Mouse (Mus musculus) adrenal gland, postnatal 25 days (tissue): ENCODE measurements around the gene Hsf4. TPM values are rescaled to one million over a fixed set of nuclear protein-coding genes. Genes with fewer than 3 reads are reported as not detected.
"Not testable (repeated sequence)": the region's sequence is repeated elsewhere in the genome, so short reads cannot be mapped to it uniquely, and the experiment has no call there.

Experiments used
- DNase-seq: peaks from one replicate; pipeline ENCODE4 v3.0.0; 2021; ENCODE audit warnings: mixed read lengths
- long read RNA-seq: library from polyadenylated mRNA; stranded (forward); transcript quantifications from one replicate; pipeline ENCODE4 v2.0.0, GENCODE M21; 2021
- total RNA-seq: library from RNA; stranded (reverse); gene quantifications from 2 replicates; pipeline ENCODE4 v1.2.3, GENCODE M21; 2021

The Hsf4 gene
- 0.70 and 1.1 TPM in 2 replicates for total RNA-seq
- long read RNA-seq, partial matches to known transcripts, result 0 of 4 reads
- long read RNA-seq, other reads (novel, unspliced or antisense), result 3 of 4 reads

- DNase-seq, result peak; percentile 76
Measured at GRCm38 (mm10) chr8:105269461-105269947, at the start of gene Hsf4. TSS of gene Hsf4 (plus strand) at chr8:105269801.

DNA sequence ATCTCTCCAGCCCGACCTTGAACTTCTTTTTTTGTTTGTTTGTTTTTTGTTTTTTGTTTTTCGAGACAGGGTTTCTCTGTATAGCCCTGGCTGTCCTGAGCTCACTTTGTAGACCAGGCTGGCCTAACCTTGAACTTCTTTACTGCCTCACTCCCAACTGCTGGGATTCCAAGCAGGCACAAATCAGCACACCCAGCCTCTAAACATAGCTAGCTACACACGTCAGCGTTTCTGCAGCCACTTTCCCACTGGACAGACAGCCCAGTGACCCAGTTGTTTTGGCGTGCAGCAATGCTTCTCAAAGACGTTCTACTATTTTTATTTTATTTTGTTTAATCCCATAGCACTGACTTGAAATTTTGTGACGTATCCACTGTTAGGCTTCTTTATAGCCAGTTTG, 45.8 kb upstream of the Hsf4 start:
- peak; percentile 5 for DNase-seq

GRCm38 (mm10) chr8:105224413-105225271, 45.0 kb upstream of the Hsf4 start, which contains the start of gene D230025D16Rik:
TSS of gene D230025D16Rik (plus strand) at chr8:105225145.
- peak; percentile 97 for DNase-seq

DNA sequence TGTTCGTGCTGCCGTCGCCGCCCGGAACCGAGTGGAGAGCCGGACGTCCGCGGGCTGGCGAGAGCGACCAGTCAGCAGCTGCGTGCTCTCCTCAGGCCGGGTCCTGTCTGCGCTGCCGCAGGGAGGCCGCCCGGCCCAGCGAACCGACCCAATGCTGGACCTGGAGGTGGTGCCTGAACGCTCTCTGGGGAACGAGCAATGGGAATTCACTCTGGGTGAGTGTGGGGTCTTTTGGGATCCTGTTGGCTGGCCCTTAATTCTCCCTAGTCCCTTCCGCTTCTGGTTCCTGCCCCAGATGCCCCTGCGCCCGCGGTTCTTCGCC, 44.4 kb upstream of the Hsf4 start:
- DNase-seq, result no peak

GRCm38 (mm10) chr8:105225917-105226316, 43.7 kb upstream of the Hsf4 start:
- DNase-seq, result no peak

- DNase-seq, result no peak
Measured at GRCm38 (mm10) chr8:105231503-105232320, 37.9 kb upstream of the Hsf4 start.

DNA sequence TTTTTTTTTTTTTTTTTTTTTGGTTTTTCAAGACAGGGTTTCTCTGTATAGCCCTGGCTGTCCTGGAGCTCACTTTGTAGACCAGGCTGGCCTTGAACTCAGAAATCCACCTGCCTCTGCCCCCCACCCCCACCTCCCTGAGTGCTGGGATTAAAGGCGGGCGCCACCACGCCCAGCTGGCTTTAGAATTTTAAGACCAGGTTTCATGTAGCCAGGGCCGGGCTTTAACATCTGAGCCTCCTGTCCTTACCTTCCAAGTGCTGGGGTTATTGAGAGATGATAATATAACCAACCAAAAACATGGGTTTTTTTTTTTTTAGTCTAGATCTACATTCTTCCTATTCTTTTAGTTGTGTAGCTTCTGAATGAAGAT, 37.3 kb upstream of the Hsf4 start:
- not testable (repeated sequence) for DNase-seq

- no peak for DNase-seq
Measured at GRCm38 (mm10) chr8:105233126-105233935, 36.3 kb upstream of the Hsf4 start.

DNA sequence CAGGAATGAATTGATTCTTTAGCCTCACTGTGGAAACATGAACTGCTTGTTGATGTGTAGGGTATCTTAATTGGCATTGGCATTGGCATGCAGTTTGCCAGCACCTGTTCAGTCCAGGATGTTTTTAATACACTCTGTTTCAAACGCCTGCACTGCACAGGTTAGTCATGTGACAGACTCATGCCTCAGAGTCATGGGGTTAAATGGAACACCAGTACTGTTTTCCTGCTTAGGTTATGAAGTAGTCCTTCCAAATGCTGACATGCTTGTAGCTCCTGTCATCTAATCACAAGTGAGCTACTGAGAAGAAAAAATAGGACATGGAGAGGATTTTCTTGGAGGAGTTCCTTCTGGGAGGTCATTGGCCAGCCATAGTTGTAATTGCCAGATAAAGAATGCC, 34.4 kb upstream of the Hsf4 start:
- no peak for DNase-seq

GRCm38 (mm10) chr8:105237442-105238142, 32.0 kb upstream of the Hsf4 start:
- DNase-seq, result no peak

DNA sequence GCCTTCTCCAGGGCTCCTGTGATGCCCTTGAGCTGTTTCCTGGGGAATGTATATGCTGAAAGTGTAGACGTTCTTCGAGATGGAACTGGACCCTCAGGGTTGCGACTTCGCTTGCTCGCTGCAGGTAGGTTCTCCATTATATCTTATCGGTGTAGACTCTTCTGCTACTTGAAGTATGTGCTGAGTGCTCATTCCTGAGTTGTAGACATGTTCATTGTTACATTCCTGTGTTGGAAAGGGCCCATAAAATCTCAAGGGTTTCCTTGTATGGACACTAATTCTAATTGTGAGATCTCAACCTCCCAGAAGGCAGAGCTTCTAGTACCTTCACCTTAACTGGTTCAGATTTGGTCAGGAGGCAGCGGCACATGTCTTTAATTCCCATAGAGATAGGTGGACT, 28.6 kb upstream of the Hsf4 start:
- no peak for DNase-seq

DNA sequence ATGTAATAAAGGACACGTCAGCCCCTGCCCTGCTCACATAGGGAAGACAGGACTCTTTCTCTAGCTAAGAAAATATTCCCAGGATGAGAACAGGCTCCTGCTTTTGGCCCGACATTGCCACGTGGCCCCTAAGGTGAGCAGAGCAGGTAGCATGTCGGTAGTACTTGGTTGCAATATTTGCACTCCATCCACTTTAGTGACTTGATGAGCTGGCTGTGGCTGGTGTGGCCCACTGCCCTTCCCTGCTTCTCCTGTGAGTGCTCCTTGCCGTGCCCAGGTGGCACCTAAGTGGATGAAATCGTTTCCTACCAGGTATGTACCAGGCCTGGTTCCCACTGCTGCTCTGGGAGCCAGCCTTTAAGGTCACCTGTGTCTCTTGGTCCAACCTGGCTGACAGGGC, 17.6 kb upstream of the Hsf4 start:
- no peak for DNase-seq

DNA sequence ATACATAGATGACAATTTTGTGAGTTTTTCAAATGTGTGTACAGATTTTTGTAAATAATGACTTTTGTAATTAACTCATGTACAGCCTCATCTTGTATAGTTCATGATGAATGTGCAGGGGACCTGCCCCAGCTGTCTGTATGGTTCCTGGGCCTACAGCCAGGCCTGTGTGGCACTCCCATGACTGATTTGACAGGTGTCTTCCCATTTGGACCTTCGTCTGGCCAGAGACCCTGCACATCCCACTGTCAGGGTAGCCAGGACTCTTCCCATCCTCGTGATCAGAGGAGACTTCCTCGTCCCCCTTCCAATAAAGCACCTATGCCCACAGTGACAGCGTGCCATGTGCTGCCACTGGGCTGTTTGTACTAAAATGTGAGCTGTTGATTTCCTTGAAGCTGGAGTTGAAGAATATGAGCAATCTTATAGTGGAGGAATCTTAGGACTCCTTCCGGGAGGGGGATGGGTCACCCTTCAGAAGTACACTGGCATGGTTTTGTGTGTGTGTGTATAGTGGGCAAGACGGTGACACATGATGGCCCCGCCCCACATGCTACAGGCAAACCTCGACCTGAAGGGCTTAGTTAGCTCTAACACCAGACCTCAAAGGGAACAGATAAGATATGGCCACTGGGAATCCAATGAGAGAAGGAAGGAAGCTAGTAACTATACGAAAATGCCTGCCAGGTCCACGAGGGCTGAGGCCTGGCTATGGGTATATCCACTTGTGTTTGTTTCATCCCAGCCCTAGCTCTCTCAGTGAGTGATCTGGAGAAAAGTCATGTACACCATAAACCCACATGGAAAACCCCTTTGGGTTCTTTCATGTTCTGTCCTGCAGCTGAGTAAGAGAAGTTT, 16.7 kb upstream of the Hsf4 start:
- DNase-seq, result no peak

- no peak for DNase-seq
Measured at GRCm38 (mm10) chr8:105253766-105254151, 15.8 kb upstream of the Hsf4 start.

- peak; percentile 93 for DNase-seq
Measured at GRCm38 (mm10) chr8:105254152-105254965, 15.2 kb upstream of the Hsf4 start.

GRCm38 (mm10) chr8:105254966-105255350, 14.6 kb upstream of the Hsf4 start, which contains the start of gene B3gnt9:
TSS of gene B3gnt9 (minus strand) at chr8:105255153.
- DNase-seq, result no peak

GRCm38 (mm10) chr8:105257318-105258114, 12.1 kb upstream of the Hsf4 start:
- no peak for DNase-seq

DNA sequence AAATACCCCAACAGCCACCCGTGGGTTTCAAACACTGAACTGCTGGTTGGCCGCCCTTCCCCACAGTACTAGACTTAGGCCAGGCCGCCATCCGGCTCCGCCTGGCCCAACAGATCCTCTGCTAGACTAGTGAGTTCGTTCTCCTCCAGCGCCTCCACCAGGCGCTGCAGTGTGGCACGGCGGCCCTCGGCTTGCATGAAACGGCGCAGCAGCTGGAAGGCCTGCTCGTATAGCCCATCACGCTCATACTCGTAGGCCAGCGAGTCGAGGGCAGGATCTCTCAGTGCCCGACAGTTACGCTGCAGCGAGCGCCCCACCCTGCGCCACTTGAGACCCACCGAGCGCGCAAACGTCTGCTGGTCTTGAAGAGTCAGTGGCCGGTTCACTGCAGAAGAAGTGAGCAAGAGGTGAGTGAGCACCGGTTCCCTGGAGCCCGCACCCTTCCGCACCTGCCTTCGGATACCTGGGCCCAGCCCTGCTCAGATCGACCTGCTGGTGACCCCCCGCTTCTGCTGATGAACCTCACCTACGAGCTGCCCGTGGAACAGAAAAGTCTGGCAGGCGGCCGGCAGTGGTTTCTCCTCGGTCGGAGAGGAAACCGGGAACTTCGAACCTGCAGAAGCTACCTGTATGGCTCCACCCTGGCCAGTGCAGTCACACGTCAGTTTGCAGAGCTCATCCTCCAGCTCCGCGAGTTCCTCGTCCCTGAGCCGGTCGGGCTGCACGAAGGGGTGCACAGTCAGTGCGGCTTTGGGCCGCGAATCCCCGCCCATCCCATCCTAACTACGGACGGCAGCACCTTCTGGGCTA, 10.5 kb upstream of the Hsf4 start:
- DNase-seq, result peak; percentile 14
